Mouse (Mus musculus): ENCODE measurements at regions not wholly inside any gene's neighbourhood (a gene's known extent, or its start where the extent isn't known, plus 50 kb on each side); places are given as distances from the start of the nearest gene placed in this dataset.

DNA sequence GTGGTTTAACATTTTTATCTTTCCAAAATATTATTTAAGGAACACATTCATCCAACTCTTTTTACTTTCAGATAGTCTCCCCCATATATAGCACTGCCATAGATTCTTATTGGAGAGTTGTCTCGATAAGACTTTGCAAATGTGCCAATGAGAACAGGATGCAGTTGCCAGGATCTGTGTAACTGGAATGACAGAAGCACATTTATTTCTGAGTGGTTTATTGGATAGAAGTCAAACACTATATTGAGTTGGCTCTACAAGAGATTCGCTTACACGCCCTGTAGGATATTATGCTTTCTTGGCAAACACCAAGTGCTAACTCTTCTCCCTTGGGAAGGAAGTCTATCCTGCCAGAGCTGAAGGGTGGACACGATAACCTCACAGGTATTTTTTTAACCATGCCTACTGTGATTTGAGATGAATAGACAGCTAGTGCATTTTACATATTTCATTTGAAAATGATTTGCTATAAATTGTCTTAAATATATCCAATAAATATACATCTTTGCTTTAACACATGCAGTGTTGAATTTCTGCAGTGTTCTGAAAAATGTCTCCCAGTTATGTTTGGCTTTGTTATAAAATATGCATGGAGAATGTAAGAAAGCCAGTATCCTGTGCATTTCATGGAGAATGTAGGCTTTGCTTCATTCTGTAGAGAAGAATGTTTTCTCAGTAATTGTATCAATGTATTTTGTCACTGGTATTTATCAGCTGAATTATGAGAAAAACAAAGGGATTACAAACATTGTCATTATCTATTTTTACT is 705.8 kb downstream of the Fat4 start:
- no peak for TF ChIP-seq POLR2A (IDR thresholded peaks at IDR 0.05; ENCODE audit: low read depth, low read length)
- TF ChIP-seq CTCF (IDR thresholded peaks at IDR 0.05; ENCODE audit: borderline replicate concordance, insufficient read depth, low read length) = no peak
